Mouse (Mus musculus): ENCODE measurements around the gene Fank1.
A peak's percentile ranks its signal among the peaks of the same experiment; 100 is the strongest.

Fank1 gene

GRCm38 (mm10) chr7:133776626-133776996, at the start of gene Fank1:
Gene Fank1, plus strand, starts transcription at chr7:133776861.
- DNase-seq = peak; percentile 92

- DNase-seq = no peak
Observed at GRCm38 (mm10) chr7:133727027-133727426, 49.6 kb upstream of the Fank1 start.

GRCm38 (mm10) chr7:133729351-133729750, 47.3 kb upstream of the Fank1 start:
- no peak for DNase-seq

- no peak for DNase-seq
Observed at GRCm38 (mm10) chr7:133730324-133731191, 46.1 kb upstream of the Fank1 start.

- no peak for DNase-seq
Observed at GRCm38 (mm10) chr7:133731971-133732645, 44.6 kb upstream of the Fank1 start.

- no peak for DNase-seq
Observed at GRCm38 (mm10) chr7:133740558-133740957, 36.1 kb upstream of the Fank1 start.

GRCm38 (mm10) chr7:133742530-133743325, 33.9 kb upstream of the Fank1 start:
- DNase-seq = no peak

GRCm38 (mm10) chr7:133743611-133744010, 33.0 kb upstream of the Fank1 start:
- DNase-seq = no peak

GRCm38 (mm10) chr7:133744209-133744608, 32.5 kb upstream of the Fank1 start:
- DNase-seq = no peak

- DNase-seq = no peak
Observed at GRCm38 (mm10) chr7:133744701-133745100, 32.0 kb upstream of the Fank1 start.

GRCm38 (mm10) chr7:133747372-133747771, 29.3 kb upstream of the Fank1 start:
- no peak for DNase-seq

GRCm38 (mm10) chr7:133748753-133749152, 27.9 kb upstream of the Fank1 start:
- DNase-seq = no peak

- no peak for DNase-seq
Observed at GRCm38 (mm10) chr7:133750666-133751065, 26.0 kb upstream of the Fank1 start.

GRCm38 (mm10) chr7:133751163-133751562, 25.5 kb upstream of the Fank1 start:
- DNase-seq = no peak

- DNase-seq = no peak
Observed at GRCm38 (mm10) chr7:133757961-133758455, 18.7 kb upstream of the Fank1 start.

GRCm38 (mm10) chr7:133758716-133759115, 17.9 kb upstream of the Fank1 start:
- DNase-seq = no peak

GRCm38 (mm10) chr7:133759611-133760353, 16.9 kb upstream of the Fank1 start:
- no peak for DNase-seq

GRCm38 (mm10) chr7:133762696-133763095, 14.0 kb upstream of the Fank1 start:
- DNase-seq = no peak

GRCm38 (mm10) chr7:133764425-133764824, 12.2 kb upstream of the Fank1 start:
- DNase-seq = no peak

GRCm38 (mm10) chr7:133765240-133765848, 11.3 kb upstream of the Fank1 start:
- DNase-seq = no peak

GRCm38 (mm10) chr7:133765849-133766243, 10.8 kb upstream of the Fank1 start:
- no peak for DNase-seq

GRCm38 (mm10) chr7:133768027-133768426, 8.6 kb upstream of the Fank1 start:
- DNase-seq = no peak
